Mouse (Mus musculus) forebrain, embryonic 11.5 days (tissue): ENCODE measurements around the gene Sbk1. TPM values are rescaled to one million over a fixed set of nuclear protein-coding genes. Genes with fewer than 3 reads are reported as not detected.
A peak's percentile ranks its signal among the peaks of the same experiment; 100 is the strongest.

Source experiments
- ATAC-seq: fragments of 200-750 bp; cut with Nextera tagmentation; replicated peaks from 2 replicates; pipeline ENCODE4 v1.8.0; 2017; ENCODE audit warnings: moderate TSS enrichment; ENCODE audit not compliant: low FRiP score
- DNase-seq: peaks from one replicate; pipeline ENCODE4 v3.0.0-alpha.2; 2017; ENCODE audit warnings: low spot score
- H3K27ac ChIP-seq: fragments of 300-500 bp; sonication (generic); 2 replicates; pipeline ENCODE4 v1.5.1; 2014; ENCODE audit warnings: low read depth, low read length
- H3K27me3 ChIP-seq: fragments of 300-500 bp; sonication (generic); 2 replicates; pipeline ENCODE4 v1.6.1; 2014; ENCODE audit warnings: mild to moderate bottlenecking, low read length, mixed read lengths; ENCODE audit not compliant: control insufficient read depth, insufficient read depth
- H3K36me3 ChIP-seq: fragments of 300-500 bp; sonication (generic); 2 replicates; pipeline ENCODE4 v1.6.1; 2014; ENCODE audit warnings: mild to moderate bottlenecking, low read length, moderate library complexity, mixed read lengths; ENCODE audit not compliant: control insufficient read depth, insufficient read depth
- H3K4me1 ChIP-seq: fragments of 300-500 bp; sonication (generic); replicated peaks from 2 replicates; pipeline ENCODE4 v1.6.1; 2014; ENCODE audit warnings: low read length, mixed read lengths; ENCODE audit not compliant: control insufficient read depth, insufficient read depth
- H3K4me2 ChIP-seq: fragments of 300-500 bp; sonication (generic); 2 replicates; pipeline ENCODE4 v1.6.1; 2014; ENCODE audit warnings: low read depth, mild to moderate bottlenecking, low read length, moderate library complexity, mixed read lengths; ENCODE audit not compliant: severe bottlenecking
- H3K4me3 ChIP-seq: fragments of 300-500 bp; sonication (generic); 2 replicates; pipeline ENCODE4 v1.5.1; 2014; ENCODE audit warnings: low read depth, low read length
- H3K9ac ChIP-seq: fragments of 300-500 bp; sonication (generic); 2 replicates; pipeline ENCODE4 v1.6.1; 2014; ENCODE audit warnings: low read length
- H3K9me3 ChIP-seq: fragments of 300-500 bp; sonication (generic); 2 replicates; pipeline ENCODE4 v1.6.1; 2016; ENCODE audit warnings: low read length, mixed read lengths; ENCODE audit not compliant: control insufficient read depth
- WGBS: fragments of 180-500 bp; shearing (Covaris S2); extraction: QIAGEN DNeasy Blood & Tissue Kit; methylation state at CpG from one replicate; pipeline ENCODE4 v1.1.7; 2014; 5-methylcytosine and 5-hydroxymethylcytosine counted together
- polyA plus RNA-seq: library from polyadenylated mRNA; unstranded; fragments of >200 nt; fragmentation: Nextera tagmentation; extraction: Ambion mirVana; gene quantifications from 2 replicates; pipeline ENCODE4 v1.2.1, GENCODE M21; 2014

Gene Sbk1
- 194 and 214 TPM in 2 replicates for polyA plus RNA-seq

DNA sequence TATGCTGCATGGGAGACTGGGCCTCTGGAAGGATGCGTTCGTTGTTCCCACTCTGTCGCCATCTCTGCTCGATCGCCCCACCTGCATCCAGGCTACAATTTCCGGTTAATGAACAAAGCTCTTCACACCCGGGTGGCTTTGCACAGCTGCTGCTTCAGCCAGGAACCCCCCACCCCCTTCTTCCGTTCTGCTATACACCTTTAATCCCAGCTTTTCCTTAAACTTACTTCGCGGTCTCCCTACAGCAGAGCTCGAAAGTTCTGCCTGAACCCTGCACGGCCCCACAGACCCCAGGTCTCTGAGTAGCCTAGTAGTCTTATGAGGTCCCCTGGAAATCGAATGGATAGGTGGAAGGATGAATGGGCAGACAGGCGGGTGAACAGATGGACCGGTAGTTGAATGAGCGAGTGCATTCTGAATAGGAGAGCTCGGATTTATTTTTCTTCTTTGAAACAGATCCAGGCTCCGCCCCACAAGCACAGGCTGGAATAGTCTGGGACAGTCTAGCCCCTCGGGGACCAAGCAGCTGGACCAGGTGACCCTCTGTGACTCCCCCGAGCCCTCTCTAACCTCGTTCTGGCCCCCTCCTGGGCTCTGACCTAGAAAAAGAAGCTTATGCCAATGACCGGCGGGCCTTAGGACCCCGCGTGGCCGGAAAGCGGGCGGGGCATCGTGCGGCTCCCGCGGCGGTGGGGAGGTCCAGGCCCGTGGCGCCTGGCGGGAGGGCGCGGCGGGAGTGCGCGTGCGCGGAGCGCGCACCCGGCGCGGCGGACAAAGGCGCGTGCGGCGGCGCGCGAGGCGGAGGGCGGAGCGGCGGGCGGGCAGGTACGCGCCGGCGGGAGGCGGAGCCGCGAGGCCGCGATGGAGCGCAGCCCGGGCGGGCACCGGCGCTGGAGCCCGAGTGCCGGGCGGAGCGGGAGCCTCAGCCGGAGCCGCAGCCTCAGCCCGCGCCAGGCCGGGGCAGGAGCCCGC lies at the start of gene Sbk1:
Gene Sbk1 (plus strand): TSS at position 908 of the 972 bp plus-strand sequence.
- peak; percentile 95 for DNase-seq
- Histone ChIP-seq H3K4me3 (peak within 1 kb of the TSS; percentile 99), H3K4me2 (peak within 1 kb of the TSS; percentile 74), H3K36me3 (peaks cover 8% of the 10 kb centered on the region), H3K27ac (peak within 1 kb of the TSS; percentile 96), H3K4me1 (peaks cover 18% of the 10 kb centered on the region), H3K27me3 (no peaks in the 10 kb centered on the region), H3K9me3 (no peaks in the 10 kb centered on the region), H3K9ac (peak within 1 kb of the TSS; percentile 99)
- 1% methylated on average over 82 of the region's 85 CpGs for WGBS
- ATAC-seq = peak; percentile 91

DNA sequence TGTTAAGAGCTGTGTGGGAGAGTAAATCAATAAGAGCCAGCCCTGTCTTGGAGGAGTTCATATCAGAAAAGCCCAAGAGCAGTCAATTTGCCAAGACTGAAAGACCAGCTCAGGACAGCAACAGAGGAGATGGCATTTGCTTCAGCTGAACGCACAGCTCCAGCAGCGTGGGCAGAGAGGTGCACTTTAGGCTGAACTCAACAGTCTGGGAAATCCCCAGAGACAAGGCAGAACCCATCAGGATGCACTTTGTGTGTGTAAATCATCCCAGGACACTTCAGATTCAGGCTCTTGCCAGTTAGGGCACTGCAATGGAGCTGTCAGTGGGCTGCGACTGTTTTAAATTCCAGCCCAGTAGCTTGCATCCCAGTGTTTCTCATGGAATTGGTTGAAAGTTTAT lies 49.7 kb upstream of the Sbk1 start:
- no peaks in the 10 kb centered on the region for H3K9me3 ChIP-seq
- no peak overlapping the region for H3K4me2 ChIP-seq
- H3K9ac ChIP-seq = no peak overlapping the region
- WGBS = 65% methylated on average over 3 of the region's 3 CpGs
- H3K4me3 ChIP-seq = no peak overlapping the region
- no peaks in the 10 kb centered on the region for H3K4me1 ChIP-seq
- no peaks in the 10 kb centered on the region for H3K36me3 ChIP-seq
- no peak for DNase-seq
- ATAC-seq = no peak
- no peaks in the 10 kb centered on the region for H3K27me3 ChIP-seq
- no peak overlapping the region for H3K27ac ChIP-seq

DNA sequence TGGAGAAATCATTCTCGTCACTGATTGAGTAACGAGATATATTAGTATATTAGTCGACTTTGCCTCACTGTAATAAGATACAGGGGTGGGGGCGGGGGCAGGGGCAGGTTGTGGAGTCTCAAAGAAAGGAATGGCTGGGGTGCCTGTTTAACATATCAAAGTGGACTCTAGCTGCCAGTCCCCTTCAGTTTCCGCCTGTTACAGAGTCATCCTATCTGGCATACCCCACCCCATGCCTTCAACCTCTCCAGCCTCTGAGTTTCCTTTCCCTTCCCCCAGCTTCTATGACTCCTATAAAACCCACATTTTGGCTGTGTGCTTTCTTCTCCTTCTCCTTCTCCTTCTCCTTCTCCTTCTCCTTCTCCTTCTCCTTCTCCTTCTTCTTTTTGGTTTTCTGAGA lies 46.3 kb upstream of the Sbk1 start:
- no peaks in the 10 kb centered on the region for H3K9me3 ChIP-seq
- H3K36me3 ChIP-seq = no peaks in the 10 kb centered on the region
- ATAC-seq = no peak
- H3K4me1 ChIP-seq = no peaks in the 10 kb centered on the region
- no peak for DNase-seq
- H3K27me3 ChIP-seq = no peaks in the 10 kb centered on the region
- 27% methylated on average over 5 of the region's 5 CpGs for WGBS
- no peak overlapping the region for H3K27ac ChIP-seq
- H3K4me2 ChIP-seq = no peak overlapping the region
- no peak overlapping the region for H3K9ac ChIP-seq
- no peak overlapping the region for H3K4me3 ChIP-seq

DNA sequence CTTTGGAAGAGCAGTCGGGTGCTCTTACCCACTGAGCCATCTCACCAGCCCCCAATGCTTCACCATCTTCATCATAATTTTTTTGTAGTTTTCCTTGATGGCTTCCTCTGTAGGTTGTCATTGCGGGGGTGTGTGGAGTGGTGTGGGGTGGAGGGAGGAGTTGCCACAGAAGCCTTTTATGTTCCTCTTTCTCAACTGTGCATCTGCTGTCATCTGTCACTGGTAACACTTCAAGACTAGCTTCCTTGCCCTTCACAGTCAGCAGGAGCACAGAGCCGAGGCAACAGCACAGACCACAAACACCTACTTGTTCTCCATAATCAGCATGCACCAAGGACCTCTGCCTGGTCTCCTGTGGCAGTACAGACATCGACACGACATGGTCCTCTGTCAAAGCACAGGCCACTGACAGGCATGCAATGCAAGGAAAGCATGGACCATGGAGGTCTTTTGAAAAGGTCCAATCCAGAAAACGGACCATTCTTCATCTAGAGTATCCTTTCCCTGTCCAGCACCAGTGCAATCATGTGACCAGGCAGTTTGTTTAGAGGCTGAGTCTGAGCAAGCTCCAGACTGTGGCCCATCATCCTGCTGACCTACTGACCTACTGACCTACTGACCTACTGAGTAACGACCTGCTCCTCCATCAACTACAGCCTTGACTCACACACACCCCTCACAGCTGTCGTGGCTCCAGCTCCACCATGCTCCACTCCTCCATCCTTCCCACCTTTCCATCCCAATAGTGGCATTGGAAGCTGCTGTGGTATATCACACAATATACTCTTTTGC lies 41.9 kb upstream of the Sbk1 start:
- WGBS = 79% methylated on average over 8 of the region's 8 CpGs
- Histone ChIP-seq H3K27ac (no peak overlapping the region), H3K4me1 (no peaks in the 10 kb centered on the region), H3K4me3 (no peak overlapping the region), H3K9me3 (no peaks in the 10 kb centered on the region), H3K9ac (no peak overlapping the region), H3K27me3 (no peaks in the 10 kb centered on the region), H3K4me2 (no peak overlapping the region), H3K36me3 (no peaks in the 10 kb centered on the region)
- no peak for ATAC-seq
- DNase-seq = no peak

DNA sequence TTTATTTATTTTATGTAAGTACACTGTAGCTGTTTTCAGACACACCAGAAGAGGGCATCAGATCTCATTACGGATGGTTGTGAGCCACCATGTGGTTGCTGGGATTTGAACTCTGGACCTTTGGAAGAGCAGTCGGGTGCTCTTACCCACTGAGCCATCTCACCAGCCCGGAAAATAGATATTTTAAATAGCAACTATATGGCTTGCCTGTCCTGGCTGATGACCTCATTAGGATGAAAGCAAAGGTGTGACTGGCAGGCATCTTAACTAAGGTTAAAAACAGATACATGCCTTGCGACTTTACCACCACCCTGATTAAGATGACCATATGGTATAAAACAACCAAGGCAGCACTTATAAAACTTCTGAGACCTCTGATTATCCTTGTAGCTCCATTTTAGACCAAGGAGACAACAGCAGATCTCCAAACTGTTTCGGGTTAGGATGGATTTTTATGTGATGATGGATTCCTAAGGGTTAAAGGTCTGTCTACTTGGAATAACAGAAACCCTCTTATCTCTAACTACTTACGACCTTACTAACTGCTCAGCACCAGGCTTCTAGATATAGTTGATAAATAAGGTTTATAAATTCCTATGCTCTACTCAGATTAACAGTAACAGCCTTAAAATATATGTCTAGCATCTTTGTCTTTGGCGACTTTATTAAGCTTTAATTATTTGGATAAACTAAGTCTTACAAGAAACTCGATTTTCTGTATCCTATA lies 39.9 kb upstream of the Sbk1 start:
- Histone ChIP-seq H3K27me3 (no peaks in the 10 kb centered on the region), H3K4me1 (no peaks in the 10 kb centered on the region)

DNA sequence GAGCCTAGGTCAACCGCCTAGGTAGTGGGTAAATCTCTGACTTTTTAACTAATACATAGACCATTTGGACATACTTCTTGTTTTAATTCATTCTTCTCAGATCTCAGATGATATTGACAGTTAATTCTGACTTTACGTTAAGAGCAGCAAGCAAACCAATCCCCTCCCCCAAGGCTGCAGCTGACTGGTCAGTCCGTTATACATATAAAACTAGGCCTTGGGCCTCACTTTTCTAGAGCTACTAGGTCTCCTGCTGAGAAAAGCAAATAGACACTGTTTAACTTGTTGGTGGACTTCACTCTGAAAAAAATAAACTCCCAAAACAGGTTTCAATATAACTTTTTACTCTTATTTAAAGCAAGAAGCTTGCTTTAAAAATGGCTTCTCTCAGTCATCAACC lies 37.8 kb upstream of the Sbk1 start:
- Histone ChIP-seq H3K36me3 (no peaks in the 10 kb centered on the region), H3K4me1 (no peaks in the 10 kb centered on the region), H3K9me3 (no peaks in the 10 kb centered on the region), H3K27ac (no peak overlapping the region), H3K4me2 (no peak overlapping the region), H3K9ac (no peak overlapping the region), H3K27me3 (no peaks in the 10 kb centered on the region), H3K4me3 (no peak overlapping the region)
- DNase-seq = no peak
- ATAC-seq = no peak
- 87% methylated on average over 3 of the region's 3 CpGs for WGBS

More for the DNA sequence above, 39.9 kb upstream of the Sbk1 start:
- DNase-seq = no peak
- Histone ChIP-seq H3K9ac (no peak overlapping the region), H3K4me3 (no peak overlapping the region), H3K9me3 (no peaks in the 10 kb centered on the region), H3K27ac (no peak overlapping the region), H3K4me2 (no peak overlapping the region), H3K36me3 (no peaks in the 10 kb centered on the region)
- WGBS = 84% methylated on average over 7 of the region's 8 CpGs
- no peak for ATAC-seq

DNA sequence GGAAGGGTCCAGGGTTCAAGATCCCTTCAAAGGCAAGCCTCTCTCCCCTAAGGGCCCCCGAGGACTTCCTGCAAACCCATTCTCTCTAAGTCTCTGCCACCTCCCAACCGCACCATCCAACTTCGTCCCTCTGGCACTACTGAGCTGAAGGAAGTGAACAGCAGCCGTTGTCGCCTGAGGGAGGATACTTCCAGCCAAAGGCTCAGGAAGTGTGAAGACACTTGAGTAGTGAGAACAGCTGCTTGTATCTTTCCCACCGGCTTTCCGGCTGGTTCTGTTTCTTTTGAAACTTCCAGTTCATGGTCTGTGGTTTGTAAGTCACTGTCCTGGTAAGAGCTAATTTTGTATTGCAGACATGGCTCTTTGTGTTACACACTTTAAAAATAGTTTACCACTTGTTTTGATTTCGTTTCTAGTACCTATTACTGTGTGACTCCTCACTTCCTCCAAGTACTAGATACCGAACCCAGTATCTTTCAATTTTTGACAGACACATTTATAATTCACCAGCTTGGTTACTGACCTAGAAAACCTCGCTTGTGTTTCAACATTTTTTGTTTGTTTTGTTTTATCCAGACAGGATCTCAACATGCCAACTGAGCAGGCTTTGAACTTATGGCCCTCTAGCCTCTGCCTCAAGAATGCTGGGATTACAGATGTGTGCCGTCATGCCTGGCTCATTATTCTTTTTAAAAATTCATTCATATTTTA lies 36.2 kb upstream of the Sbk1 start:
- Histone ChIP-seq H3K27me3 (no peaks in the 10 kb centered on the region), H3K9me3 (no peaks in the 10 kb centered on the region), H3K4me1 (no peaks in the 10 kb centered on the region), H3K36me3 (no peaks in the 10 kb centered on the region), H3K9ac (no peak overlapping the region), H3K27ac (no peak overlapping the region), H3K4me3 (no peak overlapping the region), H3K4me2 (no peak overlapping the region)
- ATAC-seq (no peak), DNase-seq (no peak)
- WGBS = 69% methylated on average over 11 of the region's 11 CpGs

DNA sequence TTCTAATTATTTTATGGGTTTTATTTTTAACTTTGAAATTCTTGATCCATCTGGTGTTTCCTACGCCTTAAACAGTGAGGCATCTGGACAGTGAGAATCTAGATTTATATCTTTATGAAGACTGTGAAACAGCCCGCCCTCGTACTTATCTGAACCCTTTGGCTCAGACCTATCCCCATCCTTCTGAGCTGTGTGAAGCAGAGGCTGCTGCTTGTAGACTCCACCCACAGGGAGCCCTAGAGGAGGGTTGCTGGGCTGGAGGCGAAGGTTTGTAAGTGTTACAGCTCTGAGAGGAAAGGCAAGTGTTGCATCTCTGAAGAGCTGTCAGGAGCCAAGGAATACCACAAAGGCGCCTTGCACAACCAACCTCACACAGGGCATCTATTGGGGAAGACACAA lies 35.6 kb upstream of the Sbk1 start:
- no peaks in the 10 kb centered on the region for H3K36me3 ChIP-seq
- no peaks in the 10 kb centered on the region for H3K9me3 ChIP-seq
- no peak overlapping the region for H3K9ac ChIP-seq
- no peak for DNase-seq
- no peaks in the 10 kb centered on the region for H3K4me1 ChIP-seq
- WGBS = 88% methylated on average over 5 of the region's 5 CpGs
- no peak overlapping the region for H3K4me3 ChIP-seq
- ATAC-seq = no peak
- H3K27ac ChIP-seq = no peak overlapping the region
- H3K27me3 ChIP-seq = no peaks in the 10 kb centered on the region
- H3K4me2 ChIP-seq = no peak overlapping the region
